Mouse (Mus musculus) MEL (cell line): ENCODE measurements around the gene F930015N05Rik.

ENCODE experiments used
- GATA1 ChIP-seq: IDR thresholded peaks from 2 replicates; pipeline ENCODE4 v1.6.1; 2011; ENCODE audit warnings: low read depth, low read length, improper control_type of control experiment
- HCFC1 ChIP-seq: IDR thresholded peaks from 2 replicates; pipeline ENCODE4 v1.6.1; 2012; ENCODE audit warnings: low read depth, mild to moderate bottlenecking, inconsistent platforms, low read length, improper control_type of control experiment, moderate library complexity
- POLR2A ChIP-seq, 2 experiments: IDR thresholded peaks; 2 replicates each; pipeline ENCODE4 v1.6.1; 2011 to 2012; ENCODE audit warnings: low read length in 2 of 2, mild to moderate bottlenecking in 2 of 2, control low read depth in 1 of 2, improper control_type of control experiment in 1 of 2, low read depth in 1 of 2, moderate library complexity in 1 of 2; ENCODE audit not compliant: control insufficient read depth in 1 of 2, insufficient read depth in 1 of 2, poor library complexity in 1 of 2
- TAL1 ChIP-seq: IDR thresholded peaks from 2 replicates; pipeline ENCODE4 v1.6.1; 2012; ENCODE audit warnings: mild to moderate bottlenecking, inconsistent platforms, low read length, moderate library complexity, mixed read lengths

GRCm38 (mm10) chr11:64438909-64439308 is 2.5 kb upstream of the F930015N05Rik start:
- TF ChIP-seq TAL1 (no peak), GATA1 (no peak), POLR2A (IDR thresholded peaks at IDR 0.05; ENCODE audit: control insufficient read depth in 1 of 2, insufficient read depth in 1 of 2, low read depth in 1 of 2, low read length in 2 of 2, poor library complexity in 1 of 2) (no peak), HCFC1 (no peak)
